Mouse (Mus musculus): ENCODE measurements around the gene Mgmt. TPM values are rescaled to one million over a fixed set of nuclear protein-coding genes. Genes with fewer than 3 reads are reported as not detected.

The Mgmt gene
- polyA plus RNA-seq, 1 experiment from 2014 or later, result 3.5 TPM

DNA sequence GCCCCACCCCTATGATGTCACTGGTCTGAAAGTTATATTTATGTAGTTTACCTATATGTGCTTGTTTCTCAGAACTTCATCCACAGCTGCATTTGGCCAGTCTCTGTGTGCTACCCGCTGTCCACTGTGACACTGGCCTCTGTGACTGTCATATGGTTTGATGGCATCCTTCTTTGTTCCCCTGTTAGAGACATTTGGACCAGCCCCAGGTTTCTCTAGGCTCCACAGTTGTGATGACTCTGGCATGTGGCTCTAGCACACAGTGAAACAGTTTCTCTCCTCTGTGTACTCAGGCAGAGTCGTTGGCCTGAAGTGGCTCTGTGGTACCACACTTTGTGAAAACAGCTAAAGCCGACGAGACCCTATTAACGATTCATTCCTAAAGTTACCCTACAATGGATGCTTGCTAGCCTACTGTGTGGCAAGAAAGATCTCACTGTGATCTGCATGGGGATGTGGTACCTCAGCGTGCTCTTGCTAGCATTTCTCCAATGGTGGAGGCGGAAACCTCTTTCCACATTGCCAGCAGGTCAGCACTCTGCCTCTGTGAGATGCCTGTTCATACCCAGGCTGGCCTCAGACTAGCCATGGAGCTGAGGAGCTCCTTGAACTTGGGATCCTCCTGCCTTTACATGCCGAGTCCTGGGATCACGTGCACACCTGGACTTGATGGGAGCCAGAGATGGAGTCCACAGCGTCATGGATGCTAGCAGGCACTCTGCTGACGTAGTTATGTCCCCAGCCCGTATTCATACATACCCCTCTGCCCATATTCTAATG lies 26.8 kb downstream of the Mgmt start:
- no peaks in the 10 kb centered on the region for H3K27me3 ChIP-seq
- 91% methylated on average over 12 of the region's 12 CpGs for WGBS
- H3K36me3 ChIP-seq, result no peaks in the 10 kb centered on the region
- H3K4me2 ChIP-seq (replicated peaks), result no peak overlapping the region
- H3K27ac ChIP-seq, result no peak overlapping the region
- ATAC-seq (ENCODE audit: low FRiP score), result no peak
- peaks cover 9% of the 10 kb centered on the region for H3K4me1 ChIP-seq
- no peak overlapping the region for H3K4me3 ChIP-seq
- H3K9ac ChIP-seq, result no peak overlapping the region
- no peaks in the 10 kb centered on the region for H3K9me3 ChIP-seq (replicated peaks)

DNA sequence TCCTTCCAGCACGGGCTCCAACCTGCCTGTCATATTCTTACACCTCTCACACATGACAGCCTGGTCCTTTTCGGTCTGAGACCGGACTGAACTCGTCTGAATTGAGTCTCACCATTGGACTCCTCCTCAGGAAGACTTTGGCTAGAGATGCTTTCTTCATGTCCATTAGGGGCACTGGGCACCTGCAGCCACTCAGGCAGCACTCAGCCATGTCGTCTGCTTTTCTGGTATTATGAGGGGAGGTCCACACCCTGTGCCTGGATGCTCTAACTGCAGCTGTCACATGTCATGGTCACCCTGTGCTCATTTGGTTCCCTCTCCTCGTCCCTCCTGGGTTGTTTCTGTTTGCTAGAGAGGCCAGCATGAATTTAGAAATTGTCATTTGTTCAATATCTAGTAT lies 27.8 kb downstream of the Mgmt start:
- Histone ChIP-seq H3K27ac (no peak overlapping the region), H3K27me3 (no peaks in the 10 kb centered on the region), H3K4me1 (peaks cover 9% of the 10 kb centered on the region), H3K4me2 (replicated peaks) (no peak overlapping the region), H3K4me3 (no peak overlapping the region), H3K9ac (no peak overlapping the region), H3K9me3 (replicated peaks) (no peaks in the 10 kb centered on the region), H3K36me3 (no peaks in the 10 kb centered on the region)
- ATAC-seq (ENCODE audit: low FRiP score), result no peak
- WGBS, result 78% methylated on average over 6 of the region's 6 CpGs

DNA sequence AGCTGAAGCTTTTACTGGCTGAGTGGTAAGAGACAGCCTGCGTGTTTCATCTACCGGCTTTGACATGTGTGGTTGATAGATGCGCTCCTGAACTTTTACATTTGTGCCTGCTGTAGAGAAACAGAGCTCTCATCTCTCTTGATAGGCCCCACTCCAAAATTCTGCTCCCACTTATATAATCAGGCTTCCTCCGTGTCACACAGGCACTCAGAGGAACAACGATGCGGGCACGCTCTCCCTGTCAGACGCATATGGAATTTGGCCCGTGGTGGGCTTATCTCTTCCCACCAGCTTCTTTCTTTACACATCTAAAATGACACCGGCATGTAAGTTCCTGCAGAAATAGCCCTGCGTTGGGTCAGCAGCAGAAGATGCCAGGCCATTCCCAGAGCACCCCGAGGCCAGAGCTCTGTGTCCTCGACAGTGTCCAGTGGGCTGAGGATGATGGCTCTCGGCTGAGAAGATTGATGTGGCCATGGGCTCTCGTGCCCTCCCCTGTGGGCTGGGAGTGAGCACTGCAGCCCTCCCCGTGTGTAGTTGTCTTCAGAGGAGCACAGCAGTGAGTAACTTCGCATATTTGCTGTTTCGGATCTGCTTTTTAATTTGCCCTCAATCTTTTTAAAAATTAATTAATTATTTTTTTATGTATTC lies 30.3 kb downstream of the Mgmt start:
- no peak for ATAC-seq (ENCODE audit: low FRiP score)
- Histone ChIP-seq H3K27ac (no peak overlapping the region; the same call in 1 of the 2 replicates), H3K27me3 (no peaks in the 10 kb centered on the region)

DNA sequence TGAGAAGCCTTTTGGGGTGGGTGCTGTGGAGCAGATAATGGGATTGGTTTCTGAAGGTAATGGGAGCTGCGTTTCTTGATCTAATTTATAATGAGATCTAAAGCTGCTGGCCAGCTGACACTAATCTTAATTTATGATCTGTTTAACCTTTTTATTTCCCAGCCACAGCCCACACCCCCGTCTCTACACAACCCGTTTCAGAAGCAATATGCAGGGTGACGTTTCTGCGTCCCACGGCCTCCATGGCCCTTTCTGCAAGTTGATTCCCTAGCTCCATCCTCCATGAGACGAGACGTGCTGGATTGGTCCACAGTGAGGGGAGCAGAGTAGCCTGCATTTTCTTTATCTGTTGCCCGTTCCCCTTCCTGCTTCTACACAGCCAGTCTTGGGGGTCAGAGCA lies 31.8 kb downstream of the Mgmt start:
- peaks cover 9% of the 10 kb centered on the region for H3K4me1 ChIP-seq
- no peak for ATAC-seq (ENCODE audit: low FRiP score)
- H3K9ac ChIP-seq, result no peak overlapping the region
- no peaks in the 10 kb centered on the region for H3K9me3 ChIP-seq (replicated peaks)
- no peak overlapping the region for H3K27ac ChIP-seq
- no peak overlapping the region for H3K4me2 ChIP-seq (replicated peaks)
- no peaks in the 10 kb centered on the region for H3K36me3 ChIP-seq
- 65% methylated on average over 9 of the region's 9 CpGs for WGBS
- H3K27me3 ChIP-seq, result no peaks in the 10 kb centered on the region
- no peak overlapping the region for H3K4me3 ChIP-seq

More for the DNA sequence above, 30.3 kb downstream of the Mgmt start:
- Histone ChIP-seq H3K36me3 (no peaks in the 10 kb centered on the region), H3K9ac (no peak overlapping the region), H3K4me3 (no peak overlapping the region), H3K9me3 (replicated peaks) (no peaks in the 10 kb centered on the region), H3K4me1 (peaks cover 9% of the 10 kb centered on the region), H3K4me2 (replicated peaks) (no peak overlapping the region)
- WGBS, result 66% methylated on average over 18 of the region's 18 CpGs

DNA sequence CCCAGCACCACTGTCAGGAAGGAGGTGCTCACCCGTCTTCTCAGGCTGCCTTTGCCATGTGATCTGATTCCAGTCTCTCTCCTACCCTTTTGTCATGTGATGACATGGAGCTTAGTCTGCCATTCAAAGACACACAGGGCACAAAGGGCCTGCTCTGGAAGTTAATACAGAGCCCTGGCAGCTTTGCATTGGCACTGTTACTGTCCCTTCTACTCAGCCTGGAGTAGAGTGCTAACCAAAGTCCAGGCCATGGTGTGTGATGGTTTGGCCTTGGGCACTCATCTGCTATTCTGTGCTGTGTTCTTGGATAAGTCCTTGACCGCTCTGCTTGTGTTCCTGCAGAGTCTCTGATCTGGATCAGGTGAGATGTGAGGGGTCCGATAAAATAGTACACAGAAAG lies 36.0 kb downstream of the Mgmt start:
- 79% methylated on average over 3 of the region's 3 CpGs for WGBS
- Histone ChIP-seq H3K27me3 (no peaks in the 10 kb centered on the region), H3K9ac (no peak overlapping the region), H3K4me2 (replicated peaks) (no peak overlapping the region), H3K4me1 (peaks cover under 1% of the 10 kb centered on the region; the same call in 1 of the 2 replicates), H3K27ac (no peak overlapping the region), H3K36me3 (no peaks in the 10 kb centered on the region), H3K4me3 (no peak overlapping the region), H3K9me3 (replicated peaks) (no peaks in the 10 kb centered on the region)
- ATAC-seq (ENCODE audit: low FRiP score), result no peak

DNA sequence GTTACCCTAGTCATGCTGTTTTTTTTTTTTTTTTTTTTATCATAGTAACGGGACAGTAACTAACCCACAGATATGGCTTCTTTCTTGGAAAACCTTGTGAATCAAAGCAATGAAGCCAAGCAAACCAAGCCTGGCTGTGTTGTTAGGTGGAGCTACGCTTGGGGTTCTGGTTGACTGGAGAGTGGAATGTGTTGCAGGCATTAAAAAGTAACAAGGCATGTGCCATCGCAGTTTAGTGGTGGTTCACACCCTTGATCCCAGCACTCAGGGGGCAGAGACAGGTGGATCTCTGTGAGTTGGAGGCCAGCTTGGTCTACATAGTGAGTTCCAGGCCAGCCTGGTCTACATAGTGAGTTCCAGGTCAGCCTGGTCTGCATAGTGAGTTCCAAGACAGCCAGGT lies 39.0 kb downstream of the Mgmt start:
- Histone ChIP-seq H3K9me3 (replicated peaks) (no peaks in the 10 kb centered on the region; the same call in 1 of the 2 replicates), H3K4me3 (no peak overlapping the region), H3K9ac (no peak overlapping the region), H3K27me3 (no peaks in the 10 kb centered on the region), H3K4me1 (no peaks in the 10 kb centered on the region), H3K27ac (no peak overlapping the region), H3K4me2 (replicated peaks) (no peak overlapping the region), H3K36me3 (no peaks in the 10 kb centered on the region)
- 85% methylated on average over 3 of the region's 3 CpGs for WGBS
- ATAC-seq (ENCODE audit: low FRiP score), result no peak

DNA sequence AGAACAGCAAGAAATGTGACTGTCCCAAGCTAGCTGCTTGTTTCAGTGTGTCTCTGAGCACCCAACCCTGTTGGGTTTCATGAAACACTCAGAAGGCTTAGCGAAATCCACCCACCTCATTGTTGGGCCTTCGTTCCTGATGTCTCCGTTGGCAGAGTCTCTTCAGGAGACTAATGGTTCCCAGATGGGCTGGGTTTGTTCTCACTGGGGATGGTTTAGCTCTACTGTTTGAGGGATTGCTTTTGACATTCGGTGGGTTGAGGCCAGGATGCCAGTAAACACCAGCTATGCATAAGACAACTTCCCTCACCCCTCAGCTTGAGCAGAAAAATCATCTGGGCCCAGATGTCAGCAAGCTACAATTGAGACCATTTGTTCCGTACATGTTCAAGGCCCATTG lies 39.9 kb downstream of the Mgmt start:
- Histone ChIP-seq H3K36me3 (no peaks in the 10 kb centered on the region), H3K4me3 (no peak overlapping the region), H3K27me3 (no peaks in the 10 kb centered on the region), H3K9me3 (replicated peaks) (no peaks in the 10 kb centered on the region; the same call in 1 of the 2 replicates), H3K4me1 (no peaks in the 10 kb centered on the region), H3K9ac (no peak overlapping the region), H3K27ac (no peak overlapping the region), H3K4me2 (replicated peaks) (no peak overlapping the region)
- WGBS, result 71% methylated on average over 5 of the region's 5 CpGs
- no peak for ATAC-seq (ENCODE audit: low FRiP score)

DNA sequence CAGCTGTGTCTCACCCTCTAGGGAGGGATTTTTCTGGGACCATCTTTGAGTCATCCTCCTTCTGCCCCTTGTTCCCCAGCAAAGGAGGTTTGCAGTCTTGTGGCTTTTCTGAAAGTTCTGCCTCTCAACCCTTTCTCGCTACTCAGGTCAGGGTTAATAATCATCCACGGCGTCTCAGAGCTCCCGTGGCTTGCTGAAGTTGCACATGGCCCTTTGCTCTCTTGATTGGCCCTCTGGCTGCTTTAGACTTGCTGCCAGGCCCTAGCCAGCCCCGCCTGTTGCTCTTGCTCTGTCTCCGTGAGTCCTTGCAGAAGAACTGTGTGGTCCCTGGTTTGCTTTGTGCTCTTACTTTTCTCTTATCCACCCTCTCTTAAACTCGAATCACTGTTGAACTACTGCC lies 40.4 kb downstream of the Mgmt start:
- 79% methylated on average over 7 of the region's 7 CpGs for WGBS
- Histone ChIP-seq H3K4me1 (no peaks in the 10 kb centered on the region), H3K4me3 (no peak overlapping the region), H3K27me3 (no peaks in the 10 kb centered on the region), H3K36me3 (no peaks in the 10 kb centered on the region), H3K9me3 (replicated peaks) (no peaks in the 10 kb centered on the region; the same call in 1 of the 2 replicates), H3K4me2 (replicated peaks) (no peak overlapping the region), H3K9ac (no peak overlapping the region), H3K27ac (no peak overlapping the region)
- no peak for ATAC-seq (ENCODE audit: low FRiP score)

DNA sequence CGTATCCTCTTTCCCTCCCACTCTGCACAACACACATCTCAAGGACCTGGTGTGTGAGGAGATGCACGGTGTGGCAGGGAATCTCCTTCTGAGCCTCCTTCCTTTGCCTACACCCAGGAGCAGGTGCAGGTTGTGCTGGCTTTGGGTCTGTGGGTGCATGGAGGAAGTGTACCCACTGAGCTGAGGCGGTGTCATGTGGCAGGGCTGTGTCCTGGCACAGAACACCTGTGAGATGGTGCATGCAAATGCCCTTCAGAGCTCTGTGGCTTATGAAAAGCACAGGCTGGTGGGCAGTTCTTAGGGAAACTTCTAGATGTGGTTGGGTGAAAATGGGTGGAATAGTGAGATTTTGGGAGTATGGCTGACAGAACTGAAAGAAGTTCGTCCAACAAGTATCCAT lies 44.0 kb downstream of the Mgmt start:
- H3K27ac ChIP-seq, result no peak overlapping the region
- H3K4me3 ChIP-seq, result no peak overlapping the region
- no peak for ATAC-seq (ENCODE audit: low FRiP score)
- no peaks in the 10 kb centered on the region; the same call in 1 of the 2 replicates for H3K9me3 ChIP-seq (replicated peaks)
- no peaks in the 10 kb centered on the region for H3K4me1 ChIP-seq
- H3K36me3 ChIP-seq, result no peaks in the 10 kb centered on the region
- H3K4me2 ChIP-seq (replicated peaks), result no peak overlapping the region
- H3K9ac ChIP-seq, result no peak overlapping the region
- no peaks in the 10 kb centered on the region for H3K27me3 ChIP-seq
- WGBS, result 87% methylated on average over 4 of the region's 4 CpGs

DNA sequence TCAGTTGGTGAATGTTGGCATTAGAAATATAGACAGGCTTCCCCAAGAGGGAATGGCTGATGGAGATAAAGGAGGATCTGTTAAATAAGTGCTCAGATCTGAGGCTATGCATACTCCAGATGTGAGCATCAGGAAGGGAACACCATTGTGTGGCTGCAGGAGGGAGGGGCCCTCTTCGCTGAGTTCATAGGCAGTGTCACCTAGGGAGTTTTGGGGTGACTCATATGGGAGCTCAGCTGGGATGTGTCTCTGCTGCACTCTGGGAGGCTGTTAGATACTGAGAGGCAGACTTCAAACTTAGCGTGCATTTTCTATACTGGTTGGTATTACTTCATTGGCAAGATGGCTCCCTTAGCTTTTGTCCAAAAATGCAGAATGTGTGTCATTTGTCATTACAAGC lies 48.0 kb downstream of the Mgmt start:
- no peaks in the 10 kb centered on the region for H3K27me3 ChIP-seq
- 83% methylated on average over 2 of the region's 2 CpGs for WGBS
- H3K27ac ChIP-seq, result no peak overlapping the region
- no peak for ATAC-seq (ENCODE audit: low FRiP score)
- no peaks in the 10 kb centered on the region for H3K9me3 ChIP-seq (replicated peaks)
- no peak overlapping the region for H3K9ac ChIP-seq
- H3K4me1 ChIP-seq, result peaks cover 4% of the 10 kb centered on the region
- H3K4me3 ChIP-seq, result no peak overlapping the region
- H3K4me2 ChIP-seq (replicated peaks), result no peak overlapping the region
- H3K36me3 ChIP-seq, result no peaks in the 10 kb centered on the region

DNA sequence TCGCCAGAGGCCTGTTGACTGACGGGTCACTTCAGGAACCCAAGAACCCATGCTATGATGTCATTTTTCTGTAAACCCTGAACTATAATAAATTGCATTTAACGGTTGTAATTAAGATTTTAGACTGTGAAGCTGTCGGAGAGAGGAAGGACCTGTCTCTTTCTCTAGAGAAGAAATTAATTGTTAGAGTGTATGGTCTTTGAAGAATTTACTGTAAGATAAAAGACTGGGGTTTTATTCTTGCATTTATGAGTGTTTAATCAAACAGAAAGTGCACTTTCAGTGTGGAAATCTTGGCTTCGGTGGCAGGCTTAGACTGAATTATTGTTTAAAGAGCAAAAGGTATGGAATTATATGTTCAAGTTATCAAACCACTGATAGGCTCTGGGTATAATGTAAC lies 49.5 kb downstream of the Mgmt start:
- ATAC-seq (ENCODE audit: low FRiP score), result no peak
- Histone ChIP-seq H3K27ac (no peak overlapping the region), H3K36me3 (no peaks in the 10 kb centered on the region), H3K9ac (no peak overlapping the region), H3K4me2 (replicated peaks) (no peak overlapping the region), H3K4me1 (peaks cover 12% of the 10 kb centered on the region), H3K9me3 (replicated peaks) (no peaks in the 10 kb centered on the region), H3K4me3 (no peak overlapping the region), H3K27me3 (no peaks in the 10 kb centered on the region)
- 83% methylated on average over 5 of the region's 5 CpGs for WGBS

DNA sequence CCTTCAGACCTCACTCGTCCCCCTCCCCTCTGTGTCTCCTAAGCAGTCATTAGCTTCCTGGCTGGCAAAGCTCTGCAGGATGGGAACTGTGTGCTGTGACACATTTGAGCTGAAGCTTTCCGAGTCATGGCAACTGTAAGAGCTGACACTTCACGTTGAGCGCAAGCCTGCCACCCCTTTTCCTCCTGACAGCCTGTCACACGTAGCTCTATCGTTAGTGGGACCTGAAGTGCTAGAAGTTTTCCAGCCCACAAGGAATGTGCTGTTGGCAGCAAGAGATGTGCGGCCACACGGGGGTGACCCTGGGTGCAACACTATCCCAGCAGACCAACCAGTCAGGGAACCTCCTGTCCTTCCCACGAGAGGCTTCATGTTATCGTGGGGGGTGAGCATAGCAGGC lies 51.3 kb downstream of the Mgmt start:
- WGBS, result 72% methylated on average over 10 of the region's 10 CpGs
- Histone ChIP-seq H3K4me1 (peaks cover 15% of the 10 kb centered on the region), H3K9ac (no peak overlapping the region), H3K9me3 (replicated peaks) (no peaks in the 10 kb centered on the region), H3K4me3 (no peak overlapping the region), H3K36me3 (no peaks in the 10 kb centered on the region), H3K27ac (no peak overlapping the region), H3K4me2 (replicated peaks) (no peak overlapping the region), H3K27me3 (peaks cover 8% of the 10 kb centered on the region)
- no peak for ATAC-seq (ENCODE audit: low FRiP score)

DNA sequence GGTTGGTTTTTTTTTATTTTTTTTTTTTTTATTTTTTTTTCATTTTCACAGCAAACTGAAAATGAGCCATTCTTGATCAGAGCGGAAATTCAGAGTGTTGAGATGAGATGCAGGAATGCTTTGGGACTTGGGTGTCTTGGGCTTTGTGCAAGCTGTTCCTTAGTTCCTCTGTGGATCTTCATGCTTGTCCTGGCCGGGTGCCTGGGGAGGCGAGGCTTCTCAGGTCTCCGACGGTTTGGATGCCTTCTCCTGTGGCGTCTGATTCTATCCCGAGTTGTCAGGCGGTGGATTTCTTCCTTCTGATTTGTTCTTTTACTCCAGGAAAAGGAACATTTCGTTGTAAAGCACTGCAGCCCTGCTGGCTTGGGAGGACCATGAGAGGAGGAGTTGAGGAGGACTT lies 51.7 kb downstream of the Mgmt start:
- H3K36me3 ChIP-seq, result no peaks in the 10 kb centered on the region
- no peaks in the 10 kb centered on the region for H3K9me3 ChIP-seq (replicated peaks)
- peaks cover 9% of the 10 kb centered on the region for H3K27me3 ChIP-seq
- H3K4me3 ChIP-seq, result no peak overlapping the region
- no peak overlapping the region for H3K27ac ChIP-seq
- H3K9ac ChIP-seq, result no peak overlapping the region
- 84% methylated on average over 9 of the region's 9 CpGs for WGBS
- no peak overlapping the region for H3K4me2 ChIP-seq (replicated peaks)
- no peak for ATAC-seq (ENCODE audit: low FRiP score)
- H3K4me1 ChIP-seq, result peaks cover 17% of the 10 kb centered on the region
